Mouse (Mus musculus): ENCODE measurements at regions not wholly inside any gene's neighbourhood (a gene's known extent, or its start where the extent isn't known, plus 50 kb on each side); places are given as distances from the start of the nearest gene placed in this dataset.

- no peak for DNase-seq (ENCODE audit: low read depth, low spot score)
Observed at GRCm38 (mm10) chr2:84183624-84184287, 193.4 kb downstream of the Gm13691 start.

DNA sequence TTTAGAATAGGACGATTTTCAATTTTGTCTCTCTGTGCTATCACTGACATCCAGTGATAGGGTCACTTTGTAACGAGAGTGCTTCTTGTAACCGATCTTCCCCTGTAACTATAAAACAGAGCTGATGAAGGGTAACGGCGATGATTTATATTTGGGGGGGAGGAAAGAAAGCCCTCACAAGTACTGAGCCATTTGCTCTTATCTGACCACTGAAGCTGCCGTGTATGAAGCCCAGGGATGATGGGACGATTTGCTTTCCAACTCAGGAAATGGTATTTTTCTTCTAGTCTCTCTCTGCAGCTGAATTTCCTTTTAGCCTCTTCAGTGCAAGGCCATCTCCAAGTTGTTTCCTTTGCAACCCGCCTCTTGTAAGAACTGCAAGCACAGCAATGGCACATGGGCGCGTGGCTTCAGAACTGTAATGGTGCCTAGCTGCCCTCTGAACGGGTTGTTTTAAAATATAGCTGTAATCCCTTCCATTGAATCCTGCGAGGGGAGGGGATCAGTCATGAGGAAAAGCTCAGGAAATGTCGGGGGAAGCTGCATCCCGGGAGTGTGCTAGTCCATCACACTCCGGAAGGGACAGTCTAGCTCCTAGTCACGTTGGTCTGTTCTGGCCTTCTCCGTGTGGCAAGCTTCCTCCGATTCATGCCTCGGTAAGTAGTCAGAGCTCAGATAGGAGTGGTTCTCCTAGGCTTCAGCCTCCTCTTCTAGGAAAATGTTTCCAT lies 194.1 kb downstream of the Gm13691 start:
- no peak for DNase-seq (ENCODE audit: low read depth, low spot score)

GRCm38 (mm10) chr2:84185016-84185330 lies 194.6 kb downstream of the Gm13691 start:
- no peak for DNase-seq (ENCODE audit: low read depth, low spot score)

- DNase-seq (ENCODE audit: low read depth, low spot score) = no peak
Observed at GRCm38 (mm10) chr2:84186126-84186701, 195.9 kb downstream of the Gm13691 start.

GRCm38 (mm10) chr2:84187456-84187855 lies 197.1 kb downstream of the Gm13691 start:
- no peak for DNase-seq (ENCODE audit: low read depth, low spot score)

DNA sequence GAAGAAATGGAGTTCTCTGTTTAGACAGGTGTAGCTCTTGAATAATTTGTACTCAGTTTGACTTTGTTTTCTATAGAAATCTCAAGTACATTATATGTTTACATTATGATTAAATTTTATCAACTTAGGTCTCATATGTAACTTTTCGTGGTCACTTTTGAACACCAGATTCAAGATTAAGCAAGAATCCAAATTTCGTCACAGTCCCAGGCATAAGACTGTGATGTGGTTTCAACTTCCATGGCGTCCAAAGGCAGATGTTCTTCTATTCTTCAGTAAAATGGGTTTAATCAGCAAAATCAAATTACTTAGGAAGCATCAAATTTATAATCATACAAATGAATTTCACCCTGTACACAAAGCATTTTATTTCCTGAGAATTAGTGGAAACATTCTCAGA lies 198.9 kb downstream of the Gm13691 start:
- DNase-seq (ENCODE audit: low read depth, low spot score) = no peak

GRCm38 (mm10) chr2:84217116-84217515 lies 208.1 kb downstream of the Calcrl start:
- DNase-seq (ENCODE audit: low read depth, low spot score) = no peak

DNA sequence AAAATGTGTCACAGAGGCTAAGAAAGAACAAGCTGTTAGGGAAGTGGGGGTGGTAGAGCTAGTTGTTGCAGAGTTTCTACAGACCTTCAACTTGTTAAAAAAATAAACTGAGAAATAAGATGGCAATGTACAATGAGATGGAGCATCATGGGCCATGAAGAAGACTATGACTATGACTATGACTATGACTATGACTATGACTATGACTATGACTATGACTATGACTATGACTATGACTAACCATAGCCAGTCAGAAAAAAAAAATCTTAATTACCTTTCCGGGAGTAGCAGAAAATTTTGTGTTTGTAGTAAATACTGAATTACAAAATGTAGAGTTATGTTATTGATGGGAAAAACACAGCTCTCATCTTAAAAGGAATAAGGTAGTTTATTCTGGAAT lies 203.2 kb downstream of the Calcrl start:
- no peak for DNase-seq (ENCODE audit: low read depth, low spot score)

DNA sequence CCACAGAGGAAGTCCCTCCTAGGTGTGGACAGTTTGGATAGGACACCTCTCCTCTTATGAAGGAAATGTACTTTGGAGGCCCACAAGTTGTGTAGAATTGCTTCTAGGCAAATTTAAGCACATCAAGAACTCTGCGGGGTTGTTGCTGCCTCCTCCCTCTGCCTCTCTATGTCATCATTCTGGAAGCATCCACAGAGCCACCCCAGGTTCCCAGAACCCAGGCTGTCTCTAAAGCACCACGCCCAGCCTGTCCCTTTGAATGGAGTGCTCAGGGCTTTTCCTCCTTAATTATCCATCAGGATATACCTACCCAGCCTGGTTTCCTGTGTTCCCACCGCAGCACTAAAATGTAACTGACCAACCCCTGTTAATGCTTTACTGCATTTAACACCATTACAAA lies 195.4 kb downstream of the Calcrl start:
- no peak for DNase-seq (ENCODE audit: low read depth, low spot score)

- DNase-seq (ENCODE audit: low read depth, low spot score) = no peak
Observed at GRCm38 (mm10) chr2:84235641-84236040, 189.6 kb downstream of the Calcrl start.

DNA sequence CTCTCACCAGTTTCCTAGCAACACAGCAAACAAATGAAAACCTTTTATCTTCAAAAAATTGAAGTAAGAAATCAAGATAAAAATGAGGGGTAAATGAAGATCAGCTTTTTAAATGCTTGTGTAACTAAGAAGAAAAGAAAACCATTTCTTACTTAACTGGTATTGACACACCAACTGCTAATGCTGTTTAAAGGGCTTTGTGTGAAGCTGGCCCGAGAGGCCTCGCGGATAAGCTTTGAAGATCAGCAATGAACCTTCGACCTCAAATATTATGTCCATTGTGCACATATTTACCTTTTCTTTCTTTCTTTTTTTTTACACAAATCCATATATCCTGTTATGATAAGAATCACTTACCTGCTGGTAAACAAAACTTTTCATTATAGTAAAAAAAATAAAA lies 184.0 kb downstream of the Calcrl start:
- DNase-seq (ENCODE audit: low read depth, low spot score) = no peak

DNA sequence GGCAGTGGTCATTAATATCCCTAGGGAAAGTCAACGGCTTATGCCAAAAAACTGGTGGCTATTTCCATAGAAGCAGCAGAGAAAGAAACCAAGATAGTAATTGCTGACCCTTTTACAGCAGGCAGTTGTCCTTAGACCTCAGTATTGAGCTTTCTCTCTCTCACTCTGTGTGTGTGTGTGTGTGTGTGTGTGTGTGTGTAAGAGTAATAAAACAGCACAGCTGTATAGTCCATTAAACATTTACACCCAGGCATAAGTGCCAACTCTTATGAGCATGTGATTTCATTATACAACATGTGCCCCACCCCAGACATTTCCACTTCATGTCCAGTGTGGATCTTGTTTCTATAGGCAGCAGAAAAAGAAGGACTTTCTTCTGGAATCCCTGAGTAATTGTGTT lies 183.2 kb downstream of the Calcrl start:
- DNase-seq (ENCODE audit: low read depth, low spot score) = no peak

DNA sequence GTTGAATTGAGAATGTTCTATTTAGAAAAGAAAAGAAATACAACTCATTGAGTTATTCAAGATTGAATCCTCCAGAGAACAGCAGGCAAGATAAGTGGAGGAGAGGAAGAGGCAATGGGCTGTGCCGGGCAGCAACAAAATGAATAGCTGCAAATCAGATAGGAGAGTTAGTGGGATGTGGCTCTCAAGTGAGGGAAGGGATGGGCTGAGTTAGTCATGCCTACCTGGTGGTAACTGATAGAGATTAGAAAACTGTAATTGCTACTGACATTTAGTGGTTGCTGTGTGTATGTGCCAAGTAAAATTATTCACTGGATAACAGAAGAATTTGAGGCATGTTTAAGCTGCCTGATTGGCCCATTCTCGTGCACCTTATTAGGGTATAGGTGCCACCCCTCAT lies 179.3 kb downstream of the Calcrl start:
- no peak for DNase-seq (ENCODE audit: low read depth, low spot score)

DNA sequence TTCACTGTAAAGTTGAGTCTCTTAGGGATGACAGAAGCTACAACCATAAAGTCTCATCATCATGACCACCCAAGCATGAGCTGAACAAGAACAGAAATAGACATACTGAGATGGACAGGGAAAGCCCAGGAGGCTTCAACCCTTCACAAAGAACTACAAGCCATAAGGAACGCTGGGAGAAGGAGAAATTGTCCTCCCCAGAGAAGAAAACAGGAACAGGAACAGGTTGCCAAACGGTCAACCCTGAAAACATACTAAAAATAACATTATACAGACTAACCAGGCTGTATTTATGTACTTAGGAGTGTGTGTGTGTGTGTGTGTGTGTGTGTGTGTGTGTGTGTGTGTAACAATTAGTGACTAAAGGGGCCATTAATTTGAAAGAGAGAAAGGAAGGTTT lies 178.6 kb downstream of the Calcrl start:
- no peak for DNase-seq (ENCODE audit: low read depth, low spot score)

DNA sequence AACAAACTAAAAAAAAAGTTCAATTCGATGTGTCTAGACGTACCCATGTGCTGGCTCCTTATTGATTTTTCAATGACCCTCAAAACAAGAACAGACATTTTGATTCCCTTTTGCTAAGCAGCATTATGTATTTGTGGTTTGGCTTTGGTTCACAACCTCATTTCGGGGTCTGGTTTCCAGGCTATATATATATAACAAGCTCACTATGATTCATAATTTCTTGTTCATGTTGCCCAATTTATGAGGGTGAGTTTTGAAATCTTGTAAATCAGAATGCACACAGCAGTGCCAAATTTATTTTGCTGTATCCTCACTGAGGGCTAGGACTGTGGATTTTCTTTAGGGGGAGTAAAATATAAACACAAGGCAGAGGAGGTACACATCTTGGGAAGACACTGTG lies 177.0 kb downstream of the Calcrl start:
- DNase-seq (ENCODE audit: low read depth, low spot score) = no peak

DNA sequence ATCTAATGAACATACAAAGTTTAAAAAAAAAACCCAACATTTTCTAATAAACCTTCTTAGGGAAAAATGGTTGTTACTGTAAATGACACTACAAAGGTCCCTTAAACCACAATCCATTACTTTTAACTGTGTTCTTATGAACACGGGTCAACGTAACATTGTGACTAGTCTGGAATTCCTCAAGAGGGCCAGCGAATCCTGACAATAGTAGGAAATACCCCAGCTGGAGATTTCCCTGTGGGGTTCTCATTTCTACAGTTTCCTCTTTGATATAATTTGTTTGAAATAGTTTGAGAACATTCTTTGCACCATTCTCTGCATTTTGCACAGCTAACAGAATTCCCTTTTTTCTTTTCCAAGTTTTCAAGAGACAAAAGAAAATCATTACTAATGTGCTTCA lies 175.3 kb downstream of the Calcrl start:
- no peak for DNase-seq (ENCODE audit: low read depth, low spot score)

DNA sequence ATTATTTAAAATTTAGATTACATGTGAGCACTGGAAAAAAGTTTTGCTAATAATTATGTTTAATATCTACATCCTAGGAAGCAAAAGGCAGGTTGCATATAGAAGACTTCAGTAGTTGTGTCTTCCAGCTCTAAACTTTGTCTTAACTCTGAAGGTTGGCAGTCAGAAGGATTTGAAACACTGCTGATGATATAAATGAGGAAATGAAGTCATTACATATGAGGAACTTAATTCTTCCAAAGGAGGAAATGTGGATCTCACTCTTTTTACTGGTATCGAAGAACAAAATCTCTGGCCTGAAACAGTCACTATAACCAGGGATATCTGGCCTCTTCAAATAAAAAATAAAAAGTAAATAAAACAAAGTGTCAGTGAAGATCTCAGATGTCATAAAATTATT lies 173.1 kb downstream of the Calcrl start:
- DNase-seq (ENCODE audit: low read depth, low spot score) = no peak

GRCm38 (mm10) chr2:84258339-84259006 lies 166.7 kb downstream of the Calcrl start:
- no peak for DNase-seq (ENCODE audit: low read depth, low spot score)

DNA sequence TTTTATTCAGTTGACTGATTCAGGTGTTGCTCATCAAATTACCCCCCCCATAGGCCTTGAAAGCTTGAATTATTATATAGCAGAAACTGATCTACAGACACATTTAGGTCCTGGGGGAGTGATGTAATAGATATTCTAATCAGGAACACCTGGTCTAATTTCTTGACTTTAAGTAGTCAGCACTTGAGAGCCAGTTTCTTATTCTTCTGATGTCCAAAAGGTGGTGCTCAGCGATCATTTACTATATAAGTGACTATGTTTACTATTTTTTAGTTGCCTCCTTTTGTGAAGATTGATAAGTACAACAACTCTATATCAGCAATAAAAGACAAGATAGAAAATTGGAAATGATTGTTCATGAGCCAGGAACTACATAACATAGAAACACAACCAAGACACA lies 166.0 kb downstream of the Calcrl start:
- no peak for DNase-seq (ENCODE audit: low read depth, low spot score)

GRCm38 (mm10) chr2:84260701-84261100 lies 164.5 kb downstream of the Calcrl start:
- no peak for DNase-seq (ENCODE audit: low read depth, low spot score)

DNA sequence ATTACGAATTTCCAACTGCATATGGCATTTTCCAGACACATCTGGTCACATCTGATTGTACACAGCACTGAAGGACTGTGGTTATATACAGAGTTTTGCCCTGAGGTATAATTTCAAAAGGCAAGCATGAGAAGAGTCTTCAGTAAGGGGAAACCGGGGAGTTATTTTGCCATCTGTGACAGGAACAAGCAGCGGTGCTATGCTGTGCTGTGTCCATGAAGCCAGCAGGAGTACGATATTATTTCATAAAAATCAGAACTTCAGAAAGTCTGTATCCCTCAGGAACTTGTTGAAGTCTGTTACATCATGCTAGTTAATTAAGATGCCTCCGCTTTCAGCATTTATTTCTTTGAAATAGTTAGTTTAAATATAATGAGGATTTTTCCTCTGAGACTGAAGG lies 163.7 kb downstream of the Calcrl start:
- DNase-seq (ENCODE audit: low read depth, low spot score) = no peak

GRCm38 (mm10) chr2:84264485-84264884 lies 160.7 kb downstream of the Calcrl start:
- no peak for DNase-seq (ENCODE audit: low read depth, low spot score)

GRCm38 (mm10) chr2:84265002-84265401 lies 160.2 kb downstream of the Calcrl start:
- DNase-seq (ENCODE audit: low read depth, low spot score) = no peak

Data from embryo, embryonic 11.5 days (tissue).